Mouse (Mus musculus) right cerebral cortex, postnatal 4 days (tissue): Measurements from ENCODE around the gene Hs1bp3.
A peak's percentile ranks its signal among the peaks of the same experiment; 100 is the strongest.

Source experiments
- DNase-seq: peaks from one replicate; pipeline ENCODE4 v3.0.0-alpha.2; 2022

The Hs1bp3 gene

DNA sequence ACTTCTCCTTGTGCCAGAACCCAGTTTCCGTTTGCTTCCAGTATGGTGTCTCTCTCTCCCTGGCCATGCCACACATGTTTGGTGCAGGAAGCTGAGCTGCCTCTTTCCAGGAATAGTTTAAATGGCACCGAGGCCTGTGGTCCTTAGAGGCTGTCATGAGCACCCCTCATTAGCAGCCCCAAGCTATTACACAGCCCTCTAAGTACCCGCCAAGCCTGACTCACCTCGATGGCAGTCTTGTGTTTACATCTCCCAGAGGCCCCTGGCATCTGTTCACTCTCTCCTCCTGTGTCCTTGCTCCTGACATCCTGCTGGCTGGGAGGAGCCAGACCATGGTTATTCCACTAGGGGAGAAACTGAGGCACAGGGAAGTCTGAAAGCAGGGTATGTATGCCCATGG lies 25.3 kb downstream of the Hs1bp3 start:
- DNase-seq = no peak

DNA sequence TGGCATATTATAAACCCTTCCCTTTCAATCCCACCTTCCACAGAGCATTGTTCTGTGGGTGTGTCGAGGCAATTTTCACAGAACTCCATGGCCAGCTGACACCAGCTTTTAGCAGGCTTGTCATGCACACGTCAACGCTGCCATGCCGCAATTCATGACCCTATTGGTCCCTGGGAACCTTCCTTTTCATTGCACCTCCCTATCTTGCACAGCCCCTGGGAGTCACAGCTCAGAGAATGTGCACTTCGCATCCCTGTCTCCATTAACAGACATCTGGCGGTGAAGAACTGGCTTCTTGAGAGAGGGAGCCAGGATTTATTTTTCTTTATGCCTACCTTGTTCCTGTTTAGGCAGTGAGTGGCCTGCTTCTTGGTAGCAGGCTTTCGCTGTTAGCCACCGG lies 25.7 kb downstream of the Hs1bp3 start:
- no peak for DNase-seq

DNA sequence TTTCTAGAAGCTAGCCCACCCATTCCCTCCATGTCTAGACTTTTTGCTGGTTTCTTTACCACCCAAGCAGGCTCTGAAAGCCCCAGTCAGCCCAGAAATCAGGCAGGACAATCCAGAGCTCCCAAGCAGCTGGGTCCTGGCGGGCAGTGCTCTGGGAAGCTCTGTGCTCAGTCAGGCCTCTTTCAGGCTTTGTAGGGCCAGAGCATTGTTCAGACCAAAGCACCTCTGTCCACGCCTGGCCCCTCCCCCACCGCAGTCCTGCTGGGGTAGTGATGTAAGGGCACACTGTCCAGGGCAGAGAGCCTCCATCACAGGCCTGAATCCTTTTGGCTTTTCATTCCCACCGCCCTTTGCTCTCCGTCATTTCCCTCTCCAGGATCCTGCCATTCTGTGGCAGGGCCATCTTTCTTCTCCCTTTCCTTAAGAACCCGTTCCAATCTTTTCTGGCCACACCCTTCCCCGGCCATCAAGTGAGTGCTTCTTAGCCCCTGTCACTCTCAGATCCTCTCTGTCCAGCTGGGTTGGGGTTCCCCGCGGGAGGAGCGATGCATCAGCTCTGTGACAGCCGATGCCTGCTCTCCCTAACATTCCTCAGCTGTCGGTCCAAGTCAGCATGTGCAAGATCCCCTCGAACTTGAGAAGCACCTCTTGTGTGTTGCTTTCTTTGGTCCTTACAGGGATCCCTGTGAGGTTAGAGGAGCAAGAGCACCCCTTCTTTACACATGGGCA lies 26.5 kb downstream of the Hs1bp3 start:
- DNase-seq = no peak

DNA sequence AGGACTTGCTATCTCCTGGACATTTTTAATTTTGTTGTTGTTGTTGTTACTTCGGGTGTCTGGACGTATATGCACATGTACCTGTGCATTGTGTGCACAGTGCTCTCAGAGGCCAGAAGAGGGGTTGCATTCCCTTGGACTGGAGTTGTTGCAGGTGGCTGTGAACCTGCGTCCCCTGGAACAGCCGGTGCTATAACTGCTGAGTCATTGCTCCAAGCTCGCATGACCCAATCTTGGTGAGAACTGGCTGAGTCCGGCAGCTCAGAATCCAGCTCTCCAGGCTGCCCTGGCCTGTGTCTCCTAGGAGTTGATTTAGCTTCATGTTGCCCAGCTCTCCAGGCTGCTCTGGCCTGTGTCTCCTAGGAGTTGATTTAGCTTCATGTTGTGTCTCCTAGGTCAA lies 27.8 kb downstream of the Hs1bp3 start:
- DNase-seq = no peak

DNA sequence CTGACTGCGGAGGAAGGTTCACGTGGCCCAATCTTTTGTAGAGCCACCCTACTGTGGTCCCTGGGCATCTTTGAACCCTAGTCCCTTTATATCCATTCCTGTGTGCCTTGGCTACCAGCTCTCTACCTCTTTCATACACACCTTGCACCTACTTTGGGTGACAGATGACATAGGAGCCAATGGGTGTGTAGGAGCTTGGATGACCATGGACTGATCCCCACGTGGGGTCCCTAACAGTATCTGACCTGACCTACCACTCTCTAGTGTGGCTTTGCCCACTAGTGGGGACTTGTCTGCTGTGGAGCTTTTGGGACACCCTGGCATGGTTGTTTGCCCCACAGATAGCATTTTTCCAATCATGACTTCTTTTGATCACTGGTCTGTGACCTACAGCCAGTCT lies 30.1 kb downstream of the Hs1bp3 start:
- DNase-seq = no peak

DNA sequence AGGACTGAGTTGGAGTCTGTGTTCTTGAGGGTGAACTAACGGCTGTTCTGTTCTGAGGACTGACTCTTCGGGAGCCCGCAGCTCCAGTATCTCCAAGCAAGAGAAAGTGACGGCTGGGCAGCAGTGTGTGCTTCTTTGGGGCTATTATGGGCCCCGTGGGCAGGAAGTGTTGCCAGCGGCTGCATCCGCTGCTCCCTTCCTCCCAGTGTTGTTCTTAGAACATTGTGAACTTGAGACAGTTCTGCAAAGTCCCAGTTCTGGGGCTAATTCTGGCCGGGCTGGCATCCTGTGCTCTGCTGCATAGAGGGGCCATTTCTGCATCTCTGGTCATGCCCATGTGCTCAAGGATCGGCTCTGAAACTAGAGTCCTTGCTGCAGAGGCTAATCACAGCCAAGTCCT lies 31.7 kb downstream of the Hs1bp3 start:
- no peak for DNase-seq

DNA sequence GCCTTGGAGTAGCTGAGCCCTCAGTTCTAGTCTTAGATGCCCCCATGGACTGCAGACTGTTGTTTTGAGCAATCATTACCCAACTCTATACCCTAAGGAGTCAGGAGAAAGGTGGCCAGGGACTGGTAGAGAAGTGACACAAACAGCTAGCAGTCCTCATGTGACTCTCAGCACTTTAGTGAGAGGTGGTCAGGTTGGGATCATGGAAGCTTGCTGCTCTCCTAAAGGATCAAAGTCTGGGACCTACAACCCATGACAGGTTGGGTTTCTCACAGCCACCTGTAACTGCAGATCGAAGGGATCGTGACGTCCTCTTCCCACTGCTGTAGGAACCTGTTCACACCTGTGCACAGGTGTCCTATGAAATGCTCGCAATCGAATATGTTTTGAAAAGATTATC lies 32.3 kb downstream of the Hs1bp3 start:
- DNase-seq = no peak

DNA sequence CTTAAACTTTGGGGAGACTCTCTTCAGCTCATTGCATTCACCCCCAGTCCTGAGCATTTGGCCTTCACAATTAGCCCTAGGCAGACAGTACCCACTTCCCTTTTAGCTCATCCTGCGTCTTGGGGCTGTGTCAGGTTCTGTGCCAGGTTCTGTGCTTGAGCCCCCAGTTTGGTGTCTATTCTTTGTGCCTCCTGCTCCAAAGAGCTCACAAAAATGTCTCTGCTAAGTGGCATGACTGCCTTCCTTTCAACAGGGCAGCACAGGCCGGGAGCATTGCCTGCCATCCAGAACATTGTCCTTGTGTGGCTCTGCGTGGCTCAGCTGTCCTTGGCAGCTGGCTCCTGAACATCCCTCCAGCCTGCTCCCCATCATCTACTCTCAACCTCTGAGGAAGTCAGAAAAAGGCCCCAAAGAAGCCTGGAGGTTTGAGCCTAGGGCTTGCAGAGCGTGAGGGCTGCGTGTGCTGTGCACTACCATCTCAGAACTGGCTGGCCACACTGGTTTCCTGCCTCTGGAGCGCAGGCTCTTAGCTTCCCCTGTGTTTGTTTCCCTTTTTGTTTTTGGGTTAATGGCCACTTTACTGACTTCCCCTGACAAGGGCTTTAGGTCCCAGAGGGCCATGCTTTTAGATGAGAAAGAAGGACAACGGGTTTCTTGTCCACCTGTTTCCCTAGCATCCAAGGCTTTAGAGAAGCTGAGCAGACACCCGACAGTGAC lies 34.7 kb downstream of the Hs1bp3 start:
- DNase-seq = no peak

DNA sequence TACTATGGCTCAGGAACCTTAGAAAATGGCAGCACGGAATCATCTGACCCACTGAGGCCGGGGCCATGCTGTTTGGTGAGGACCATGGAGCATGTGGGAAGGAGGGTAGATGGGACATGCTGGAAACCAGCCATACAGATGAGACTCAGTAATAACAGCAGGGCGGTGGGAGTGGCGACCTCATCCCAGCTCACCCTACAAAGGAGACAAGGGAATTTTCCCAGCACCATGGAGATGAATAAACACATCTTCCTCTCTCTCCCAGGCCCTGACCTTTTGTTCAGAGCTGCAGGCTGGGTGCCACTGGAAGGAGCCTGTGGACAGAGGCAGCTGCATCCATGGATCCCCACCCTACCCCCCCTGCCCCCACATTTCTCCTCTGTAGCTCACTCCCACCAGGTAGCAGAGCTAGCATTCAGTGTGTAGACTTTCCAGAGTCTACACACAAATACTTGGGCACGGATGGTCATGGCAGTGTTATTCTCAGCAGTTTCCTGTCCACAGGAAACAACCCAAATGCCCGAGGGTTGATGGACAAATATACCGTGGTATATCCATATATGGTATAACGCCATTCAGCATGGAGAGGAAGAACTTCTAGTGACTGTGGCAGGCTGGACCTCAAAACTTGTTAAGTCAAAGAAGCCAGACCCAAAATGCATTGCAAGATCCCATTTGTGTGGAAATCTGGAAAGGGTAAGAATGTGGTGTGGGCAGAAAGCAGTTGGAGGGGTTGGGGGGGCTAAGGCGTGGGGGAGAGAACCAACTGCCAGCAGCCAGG lies 35.7 kb downstream of the Hs1bp3 start:
- no peak for DNase-seq

DNA sequence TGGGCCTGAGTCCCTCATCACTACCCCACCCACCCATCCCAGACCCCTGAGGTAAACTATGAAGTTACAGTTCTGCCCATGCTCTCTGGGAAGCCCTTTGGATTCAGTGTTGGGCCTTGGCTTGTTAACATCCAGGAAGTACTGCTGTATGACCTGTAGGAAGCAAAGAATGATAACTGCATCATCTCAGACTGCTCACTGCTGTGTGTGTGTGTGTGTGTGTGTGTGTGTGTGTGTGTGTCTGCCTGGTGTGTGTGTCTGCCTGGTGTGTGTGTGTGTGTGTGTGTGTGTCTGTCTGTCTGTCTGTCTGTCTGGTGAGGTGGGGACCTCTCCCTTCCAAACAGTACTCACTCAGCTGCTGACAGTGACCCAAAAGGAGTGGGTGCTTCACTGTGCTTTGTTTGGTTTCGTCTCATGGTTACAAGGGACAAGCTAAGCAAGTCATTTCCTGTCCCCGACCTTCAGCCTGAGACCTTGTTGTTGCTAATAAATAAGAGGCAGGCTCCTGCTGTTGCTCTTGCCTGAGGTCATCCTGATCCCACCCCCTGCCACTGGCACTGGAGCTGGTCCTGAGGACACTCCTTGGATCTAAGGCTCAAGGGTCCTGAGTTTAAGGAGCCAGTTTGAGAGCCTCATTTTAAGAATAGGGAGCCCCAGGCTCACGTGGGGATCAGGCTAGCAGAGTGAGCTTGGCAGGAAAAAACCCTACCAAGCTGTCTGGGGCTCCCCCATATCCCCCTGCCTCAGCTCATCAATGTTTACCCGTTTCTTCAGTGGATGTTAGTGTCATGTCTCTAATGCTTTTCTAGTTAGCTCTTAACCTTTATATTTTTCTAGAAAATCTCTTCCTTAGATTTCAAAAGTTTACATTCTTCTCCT lies 38.0 kb downstream of the Hs1bp3 start:
- no peak for DNase-seq

DNA sequence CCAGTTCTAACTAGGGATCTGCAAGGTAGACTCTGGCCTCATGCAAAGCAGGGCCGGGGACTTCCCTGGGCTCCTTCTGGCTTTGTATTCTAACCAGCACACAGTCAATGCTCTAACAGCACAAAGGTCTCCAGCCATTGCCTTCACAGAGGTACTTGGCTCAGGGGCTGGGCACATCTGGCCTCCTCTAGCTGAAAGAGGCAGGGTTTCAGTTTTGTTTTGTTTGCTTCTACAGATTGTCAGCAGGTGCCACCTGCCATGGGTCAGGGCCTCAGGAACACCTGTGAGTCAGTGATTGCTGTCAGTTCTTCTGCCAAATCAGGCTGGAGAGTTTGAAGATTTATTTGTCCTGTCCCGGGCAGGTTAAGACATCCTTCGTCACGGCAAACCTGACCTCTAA lies 39.8 kb downstream of the Hs1bp3 start:
- no peak for DNase-seq

DNA sequence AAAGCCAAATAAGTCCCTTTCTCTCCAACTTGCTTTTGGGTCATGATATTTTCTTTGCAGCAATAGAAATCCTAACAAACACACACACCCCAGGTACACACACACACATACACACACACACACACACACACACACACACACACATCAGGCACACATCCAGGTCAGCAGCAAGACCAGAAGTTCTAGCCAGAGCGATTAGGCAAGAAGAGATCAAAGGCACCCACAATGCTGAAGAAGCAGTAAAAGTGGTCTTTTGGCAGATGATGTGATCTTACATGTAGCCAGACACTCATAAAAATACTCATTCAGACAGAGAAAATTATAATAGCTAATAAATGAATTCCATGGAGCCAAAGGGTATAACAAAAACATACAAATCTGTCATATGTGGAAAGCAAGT lies 41.0 kb downstream of the Hs1bp3 start:
- no peak for DNase-seq

DNA sequence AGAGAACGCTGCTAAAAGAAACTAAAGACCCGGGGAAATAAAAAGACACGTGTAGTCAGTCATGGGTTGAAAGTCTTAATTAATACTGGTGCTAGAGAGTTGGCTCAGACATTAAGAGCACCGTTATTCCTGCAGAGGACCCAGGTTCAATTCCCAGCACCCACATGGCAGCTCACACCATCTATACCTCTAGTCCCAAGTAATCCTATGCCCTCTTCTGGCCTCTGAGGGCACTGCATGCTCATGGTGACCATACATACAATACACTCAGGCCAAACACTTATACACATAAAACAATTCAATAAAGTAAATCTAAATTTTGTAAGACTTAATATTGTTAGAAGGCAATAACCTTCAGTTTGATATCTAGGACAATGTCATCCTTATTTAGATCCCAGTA lies 41.8 kb downstream of the Hs1bp3 start:
- no peak for DNase-seq

DNA sequence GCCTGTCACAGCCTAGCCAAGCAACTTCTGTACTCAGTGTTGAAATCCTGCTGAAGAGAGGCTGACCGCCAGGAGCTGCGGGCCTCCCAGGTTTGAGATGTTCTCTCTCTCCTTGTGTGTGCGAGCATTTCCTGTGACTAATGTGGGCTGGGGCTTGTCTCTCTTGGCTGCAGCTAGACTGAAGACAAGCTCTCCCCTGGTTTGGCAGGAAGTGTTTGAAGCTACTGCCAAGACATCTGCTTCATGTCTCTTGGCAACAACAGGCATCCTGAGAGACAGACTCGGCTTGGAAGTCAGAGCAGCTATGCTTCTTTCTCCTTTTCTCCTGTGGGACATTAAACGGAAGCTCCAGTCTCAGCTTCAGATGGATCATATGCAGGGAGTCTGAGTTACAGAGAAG lies 44.2 kb downstream of the Hs1bp3 start:
- DNase-seq = peak; percentile 34

DNA sequence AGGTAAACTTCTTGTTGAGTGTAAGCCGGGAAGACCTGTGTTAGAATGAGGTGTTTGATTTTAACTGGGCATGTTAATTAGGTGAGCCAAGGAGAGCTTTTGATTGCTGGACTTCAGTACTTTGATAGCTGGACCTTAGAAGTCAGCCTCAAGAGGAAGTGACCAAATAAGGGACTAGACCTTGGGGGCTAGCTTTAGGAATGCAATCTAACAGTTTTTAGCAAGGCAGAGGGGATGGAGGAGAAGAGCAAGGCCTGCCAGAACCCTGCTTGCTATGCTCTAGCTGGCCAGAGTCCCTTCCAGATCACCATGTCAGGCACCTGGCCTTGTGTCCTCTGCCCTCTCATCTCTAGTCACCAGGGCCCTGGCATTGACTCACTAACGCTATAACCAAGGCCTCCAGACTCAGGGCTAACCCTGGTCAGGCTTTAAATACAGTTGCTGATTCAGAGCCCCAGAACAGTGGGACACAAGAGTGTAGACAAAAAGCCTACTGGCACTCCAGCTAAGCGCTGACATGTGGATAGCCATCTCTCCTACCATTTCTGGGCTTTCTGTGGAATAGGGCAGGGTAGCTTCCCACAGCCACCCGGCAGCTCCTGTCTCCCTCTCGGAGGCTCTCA lies 45.2 kb downstream of the Hs1bp3 start:
- DNase-seq = no peak

DNA sequence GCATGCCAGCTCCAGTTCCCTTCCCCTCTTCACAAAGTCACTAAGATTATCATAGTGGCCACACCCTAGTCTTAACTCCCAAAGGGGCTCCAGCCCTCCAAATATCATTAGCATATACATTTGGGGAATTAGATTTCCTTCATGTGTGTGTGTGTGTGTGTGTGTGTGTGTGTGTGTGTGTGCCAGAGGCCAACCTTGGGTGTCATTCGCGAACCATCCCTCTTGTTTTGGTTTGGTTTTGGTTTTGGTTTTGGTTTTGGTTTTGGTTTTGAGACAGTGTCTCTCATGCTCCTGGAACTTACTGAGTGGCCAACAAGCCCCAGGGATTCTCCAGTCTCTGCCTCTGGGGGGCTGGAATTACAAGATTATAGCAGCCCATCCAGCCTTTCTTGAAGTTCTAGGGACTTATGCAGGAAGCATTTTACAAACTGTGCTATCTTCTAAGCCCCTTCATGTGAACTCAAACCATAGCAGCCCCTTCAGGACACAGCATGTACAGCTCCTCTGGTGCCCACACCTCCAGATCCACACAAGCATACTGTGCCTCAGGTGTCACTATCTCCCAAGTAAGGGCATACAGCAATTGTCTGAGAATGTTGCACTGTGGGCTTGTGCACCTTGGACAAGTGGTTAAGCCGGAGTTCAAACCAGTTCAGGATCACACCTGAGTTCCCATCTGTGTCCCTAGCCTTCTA lies 46.3 kb downstream of the Hs1bp3 start:
- no peak for DNase-seq

DNA sequence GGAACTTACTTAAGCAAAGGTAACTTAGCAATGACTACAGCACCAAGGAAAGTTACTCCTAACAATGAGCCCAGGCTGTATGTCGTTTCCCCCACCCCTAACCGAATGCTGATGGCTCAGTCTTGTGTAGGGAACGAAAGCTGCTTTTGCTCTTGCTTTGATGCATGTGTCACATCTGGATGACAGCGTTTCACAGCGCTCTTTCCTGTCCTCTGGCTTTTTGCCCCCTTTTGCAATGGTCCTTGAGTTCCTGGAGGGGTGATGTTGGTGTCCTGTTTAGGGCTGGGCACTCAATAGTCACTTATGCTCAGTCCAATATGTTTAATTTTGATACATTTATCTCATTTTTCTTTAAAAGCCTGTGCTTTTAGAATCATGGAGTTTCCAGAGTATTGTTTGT lies 48.6 kb downstream of the Hs1bp3 start:
- DNase-seq = no peak

DNA sequence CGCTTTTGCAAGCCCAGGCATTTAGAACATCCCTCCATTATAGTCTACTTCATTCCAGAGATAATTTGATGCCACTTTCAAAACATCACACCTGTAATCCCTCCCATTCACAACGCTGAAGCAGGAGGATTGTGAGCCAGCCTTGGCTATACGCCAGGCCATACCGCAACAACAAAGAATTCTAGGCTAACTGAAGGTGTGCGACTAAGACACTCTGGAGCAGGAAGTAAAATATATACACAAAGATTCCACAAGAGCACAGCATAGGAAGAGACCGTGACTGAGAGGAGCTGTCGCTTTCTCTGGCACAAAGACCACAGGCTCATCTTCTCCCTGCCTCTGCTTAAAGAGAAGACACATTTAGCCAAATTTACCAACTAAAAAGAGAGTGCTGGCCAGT lies 49.2 kb downstream of the Hs1bp3 start:
- DNase-seq = no peak

DNA sequence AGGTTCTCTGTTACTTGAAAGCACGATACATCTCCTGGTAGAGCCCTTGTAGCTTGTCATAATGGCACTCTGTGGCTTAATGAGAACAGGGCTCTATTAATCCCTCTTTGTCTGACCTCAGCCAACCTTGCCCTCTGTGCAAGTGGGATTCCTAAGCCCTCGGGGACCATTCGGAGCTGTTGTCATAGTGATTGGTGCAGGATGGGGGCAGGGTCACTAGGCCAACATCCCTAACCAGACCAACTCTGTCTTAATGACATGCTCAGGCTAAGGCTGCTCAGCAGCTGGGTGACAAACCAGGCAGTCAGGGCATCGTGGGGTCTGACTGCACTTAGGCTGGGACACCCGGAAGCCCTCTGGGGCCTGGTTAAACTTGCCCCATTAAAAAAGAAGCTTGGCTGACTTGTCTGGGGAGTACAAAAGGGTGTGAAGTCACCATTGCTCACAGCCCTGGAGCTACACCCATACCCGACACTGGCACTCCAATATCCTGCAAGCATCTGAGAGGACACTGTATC lies 51.1 kb downstream of the Hs1bp3 start:
- DNase-seq = no peak

DNA sequence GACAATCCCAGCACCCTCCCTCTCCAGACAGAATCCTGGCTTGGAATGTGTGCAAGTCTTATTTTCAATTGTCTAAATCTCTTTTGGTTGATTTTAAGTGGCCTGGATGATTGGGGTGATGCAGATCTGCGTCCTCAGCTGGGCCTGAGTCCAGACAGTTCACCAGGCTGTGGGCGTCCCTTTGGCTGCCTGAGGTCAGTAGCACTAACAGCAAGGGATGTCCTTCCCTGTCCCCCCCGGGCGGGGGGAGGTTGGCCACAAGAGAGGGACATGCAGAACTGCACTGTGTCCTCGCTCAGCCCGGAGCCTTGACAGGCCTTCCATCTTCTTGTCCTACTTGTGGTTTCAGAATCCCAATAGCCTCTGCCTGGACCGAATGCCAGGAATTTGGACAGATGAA lies 52.1 kb downstream of the Hs1bp3 start:
- DNase-seq = no peak

DNA sequence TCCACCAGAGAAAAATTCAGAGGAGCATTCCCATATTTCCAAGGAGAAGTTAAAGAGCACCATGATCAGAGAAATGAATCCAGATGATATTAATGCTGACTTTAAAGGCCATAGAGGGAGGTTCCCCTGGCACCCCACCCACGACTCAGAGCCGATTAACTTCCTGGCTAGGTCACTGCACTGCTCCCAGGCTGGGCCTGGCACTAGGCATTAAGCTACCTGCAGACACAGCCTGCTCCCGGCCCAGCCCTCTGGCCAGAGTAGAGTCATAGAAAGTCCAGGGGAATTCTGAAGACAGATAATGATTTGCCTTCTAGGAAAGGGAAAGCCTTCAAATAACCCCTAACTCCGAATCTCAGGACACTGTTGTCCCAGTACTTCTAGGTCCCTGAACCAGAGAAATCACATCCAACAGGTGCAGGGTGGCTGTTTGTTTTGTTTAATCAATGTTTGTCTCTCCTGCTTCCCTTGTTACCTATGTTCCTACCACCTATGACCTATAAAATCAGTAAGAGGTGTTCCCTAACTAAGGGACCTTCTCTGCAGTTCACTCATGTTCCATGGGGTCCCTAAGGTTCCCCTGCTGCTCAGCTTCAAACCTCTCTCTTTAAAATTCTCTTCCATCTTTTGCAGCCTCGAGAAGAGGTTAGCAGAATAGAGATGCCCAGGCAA lies 52.8 kb downstream of the Hs1bp3 start:
- no peak for DNase-seq
